Mouse (Mus musculus) yolk sac, embryonic 10.5 days (tissue): Measurements from ENCODE around the gene Fbxw4.

Source experiments
- DNase-seq: peaks from one replicate; pipeline ENCODE4 v3.0.0-alpha.2; 2017; ENCODE audit warnings: low spot score

Fbxw4 gene

GRCm38 (mm10) chr19:45659738-45660502, at the start of gene Fbxw4:
TSS of gene Fbxw4 (minus strand) at chr19:45660312.
- peak; percentile 77 for DNase-seq

GRCm38 (mm10) chr19:45708704-45709103, 48.6 kb upstream of the Fbxw4 start:
- no peak for DNase-seq

GRCm38 (mm10) chr19:45696281-45696600, 36.1 kb upstream of the Fbxw4 start:
- no peak for DNase-seq

GRCm38 (mm10) chr19:45695496-45696280, 35.6 kb upstream of the Fbxw4 start:
- DNase-seq: no peak

GRCm38 (mm10) chr19:45694056-45694455, 33.9 kb upstream of the Fbxw4 start:
- DNase-seq: no peak

- DNase-seq: no peak
Measured at GRCm38 (mm10) chr19:45692211-45692610, 32.1 kb upstream of the Fbxw4 start.

GRCm38 (mm10) chr19:45691001-45691535, 31.0 kb upstream of the Fbxw4 start:
- no peak for DNase-seq

GRCm38 (mm10) chr19:45687001-45687400, 26.9 kb upstream of the Fbxw4 start:
- DNase-seq: no peak

GRCm38 (mm10) chr19:45683676-45684075, 23.6 kb upstream of the Fbxw4 start:
- DNase-seq: no peak

- DNase-seq: no peak
Measured at GRCm38 (mm10) chr19:45680495-45681130, 20.5 kb upstream of the Fbxw4 start.

- DNase-seq: no peak
Measured at GRCm38 (mm10) chr19:45676723-45677269, 16.7 kb upstream of the Fbxw4 start.

GRCm38 (mm10) chr19:45675720-45676581, 15.8 kb upstream of the Fbxw4 start:
- peak; percentile 31 for DNase-seq

GRCm38 (mm10) chr19:45675196-45675595, 15.1 kb upstream of the Fbxw4 start:
- no peak for DNase-seq

- DNase-seq: no peak
Measured at GRCm38 (mm10) chr19:45672971-45673370, 12.9 kb upstream of the Fbxw4 start.

GRCm38 (mm10) chr19:45668986-45669385, 8.9 kb upstream of the Fbxw4 start:
- DNase-seq: no peak

GRCm38 (mm10) chr19:45663851-45664250, 3.7 kb upstream of the Fbxw4 start:
- no peak for DNase-seq

GRCm38 (mm10) chr19:45660503-45660790, 335 bp upstream of the Fbxw4 start:
- no peak for DNase-seq

- peak; percentile 67 for DNase-seq
Measured at GRCm38 (mm10) chr19:45659301-45659737, 793 bp downstream of the Fbxw4 start.

- no peak for DNase-seq
Measured at GRCm38 (mm10) chr19:45658556-45659268, 1.4 kb downstream of the Fbxw4 start.

- DNase-seq: no peak
Measured at GRCm38 (mm10) chr19:45657828-45658227, 2.3 kb downstream of the Fbxw4 start.
